Mouse (Mus musculus): Measurements from ENCODE around the gene Polq. TPM values are rescaled to one million over a fixed set of nuclear protein-coding genes. Genes with fewer than 3 reads are reported as not detected.

Gene Polq
- polyA plus RNA-seq, 1 experiment from 2014 or later: 5.6 TPM

DNA sequence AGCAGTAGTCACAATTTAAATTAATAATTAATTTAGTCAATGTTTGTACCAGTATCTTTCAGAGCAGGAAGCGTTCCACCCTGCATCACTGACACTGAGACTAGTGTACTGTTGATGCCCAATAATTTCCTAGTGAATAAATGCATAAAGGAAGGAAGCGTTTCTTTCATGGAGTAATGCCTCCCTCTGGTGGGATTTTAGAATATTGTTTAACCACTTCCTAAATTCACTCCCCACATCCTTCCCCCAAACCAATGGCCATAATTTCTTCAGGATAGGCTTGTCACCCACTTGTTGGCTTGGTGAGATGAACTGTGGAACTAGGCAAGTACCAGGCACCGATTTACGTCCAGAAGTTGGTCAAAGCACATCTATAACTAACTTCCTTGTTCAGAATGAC, 1.2 kb upstream of the Polq start:
- no peak overlapping the region for H3K27ac ChIP-seq (replicated peaks)
- peaks cover 18% of the 10 kb centered on the region for H3K4me1 ChIP-seq
- H3K9me3 ChIP-seq: no peaks in the 10 kb centered on the region
- ATAC-seq (replicated peaks): peak; percentile 31; the same call in 1 of the 2 replicates
- H3K27me3 ChIP-seq: no peaks in the 10 kb centered on the region
- H3K9ac ChIP-seq (replicated peaks): no peak overlapping the region
- 53% methylated on average over 4 of the region's 4 CpGs for WGBS
- H3K4me3 ChIP-seq: no peak overlapping the region
- H3K4me2 ChIP-seq (replicated peaks): no peak overlapping the region
- H3K36me3 ChIP-seq: no peaks in the 10 kb centered on the region

- H3K27ac ChIP-seq (replicated peaks): no peak overlapping the region
- WGBS: 0% methylated on average over 26 of the region's 26 CpGs
- peak overlapping the region; percentile 55 for H3K9ac ChIP-seq (replicated peaks)
- no peaks in the 10 kb centered on the region for H3K27me3 ChIP-seq
- no peaks in the 10 kb centered on the region for H3K36me3 ChIP-seq
- peak overlapping the region; percentile 87 for H3K4me2 ChIP-seq (replicated peaks)
- peak overlapping the region; percentile 65 for H3K4me3 ChIP-seq
- H3K9me3 ChIP-seq: no peaks in the 10 kb centered on the region
- ATAC-seq (replicated peaks): peak; percentile 67
- H3K4me1 ChIP-seq: peaks cover 18% of the 10 kb centered on the region
These were observed 320 bp downstream of the Polq start for GRCm38 (mm10) chr16:37011922-37012289.

DNA sequence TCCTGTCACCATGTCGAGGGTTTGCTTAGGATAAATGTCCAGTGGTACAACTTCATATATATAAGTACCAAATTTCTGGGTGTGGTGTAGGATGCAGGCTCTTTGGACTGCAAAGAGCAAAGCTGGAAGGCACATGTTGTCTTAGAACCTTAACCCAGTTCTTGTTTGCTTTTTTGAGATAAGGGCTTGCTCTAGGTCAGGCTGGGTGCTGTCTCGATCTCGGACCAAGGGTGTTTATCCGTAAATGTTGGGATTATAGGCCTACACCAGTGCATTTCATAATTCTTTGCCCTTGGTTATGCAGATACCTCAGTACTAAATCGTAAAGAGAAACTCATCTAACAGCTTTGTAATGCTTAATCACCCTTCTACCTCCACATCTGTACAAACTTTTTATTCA, 750 bp downstream of the Polq start:
- H3K27ac ChIP-seq (replicated peaks): no peak overlapping the region
- no peak for ATAC-seq (replicated peaks)
- 51% methylated on average over 5 of the region's 5 CpGs for WGBS
- no peaks in the 10 kb centered on the region for H3K27me3 ChIP-seq
- H3K4me1 ChIP-seq: peaks cover 18% of the 10 kb centered on the region
- peak overlapping the region; percentile 87 for H3K4me2 ChIP-seq (replicated peaks)
- H3K36me3 ChIP-seq: no peaks in the 10 kb centered on the region
- H3K9me3 ChIP-seq: no peaks in the 10 kb centered on the region
- H3K4me3 ChIP-seq: peak overlapping the region; percentile 65
- H3K9ac ChIP-seq (replicated peaks): peak overlapping the region; percentile 55

- no peaks in the 10 kb centered on the region for H3K4me1 ChIP-seq
- H3K9me3 ChIP-seq: no peaks in the 10 kb centered on the region
- no peaks in the 10 kb centered on the region for H3K27me3 ChIP-seq
- no peak overlapping the region for H3K9ac ChIP-seq (replicated peaks)
- H3K27ac ChIP-seq (replicated peaks): no peak overlapping the region
- H3K4me2 ChIP-seq (replicated peaks): no peak overlapping the region
- 0 out of 2 replicates have a peak, but pooled peaks cover under 1% of the 10 kb centered on the region for H3K36me3 ChIP-seq
- 90% methylated on average over 3 of the region's 3 CpGs for WGBS
- H3K4me3 ChIP-seq: no peak overlapping the region
- ATAC-seq (replicated peaks): no peak
These were observed 16.0 kb downstream of the Polq start for GRCm38 (mm10) chr16:37027581-37027980.

- Histone ChIP-seq H3K9me3 (no peaks in the 10 kb centered on the region), H3K27ac (replicated peaks) (no peak overlapping the region), H3K4me1 (no peaks in the 10 kb centered on the region), H3K9ac (replicated peaks) (no peak overlapping the region), H3K27me3 (no peaks in the 10 kb centered on the region), H3K36me3 (peaks cover 6% of the 10 kb centered on the region; the same call in 1 of the 2 replicates), H3K4me2 (replicated peaks) (no peak overlapping the region), H3K4me3 (no peak overlapping the region)
- ATAC-seq (replicated peaks): no peak
- WGBS: 76% methylated on average over 3 of the region's 3 CpGs
These were observed 20.4 kb downstream of the Polq start for GRCm38 (mm10) chr16:37031996-37032395.

GRCm38 (mm10) chr16:37034751-37035150, 23.2 kb downstream of the Polq start:
- Histone ChIP-seq H3K4me2 (replicated peaks) (no peak overlapping the region), H3K4me1 (no peaks in the 10 kb centered on the region), H3K4me3 (no peak overlapping the region), H3K9me3 (no peaks in the 10 kb centered on the region), H3K9ac (replicated peaks) (no peak overlapping the region), H3K27me3 (no peaks in the 10 kb centered on the region), H3K36me3 (peaks cover 8% of the 10 kb centered on the region; the same call in 1 of the 2 replicates), H3K27ac (replicated peaks) (no peak overlapping the region)
- 96% methylated on average over 8 of the region's 8 CpGs for WGBS
- ATAC-seq (replicated peaks): no peak

DNA sequence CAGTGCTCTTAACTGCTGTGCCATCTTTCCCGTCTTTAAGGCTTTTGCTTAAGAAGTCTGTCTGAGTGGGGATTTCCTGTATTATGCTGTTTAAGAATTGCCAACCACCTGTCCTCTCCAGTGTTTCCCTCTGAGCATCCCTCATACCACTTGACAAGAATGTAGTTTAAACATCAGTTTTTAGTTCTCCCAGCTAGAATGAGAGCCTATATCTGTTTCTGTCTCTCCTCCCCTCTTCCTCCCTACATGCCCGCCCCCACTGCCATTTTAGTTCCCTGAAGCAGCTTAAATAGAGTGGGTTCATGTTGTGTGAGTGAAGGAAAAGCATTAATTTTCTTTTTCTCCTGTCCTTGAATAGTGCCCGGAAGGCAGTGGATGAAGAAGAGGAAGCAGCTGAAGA, 48.0 kb downstream of the Polq start:
- no peaks in the 10 kb centered on the region for H3K27me3 ChIP-seq
- H3K9me3 ChIP-seq: no peaks in the 10 kb centered on the region
- H3K4me3 ChIP-seq: no peak overlapping the region
- peaks cover 25% of the 10 kb centered on the region for H3K36me3 ChIP-seq
- WGBS: 88% methylated on average over 3 of the region's 3 CpGs
- H3K27ac ChIP-seq (replicated peaks): no peak overlapping the region
- no peak for ATAC-seq (replicated peaks)
- H3K4me1 ChIP-seq: no peaks in the 10 kb centered on the region
- H3K4me2 ChIP-seq (replicated peaks): no peak overlapping the region
- H3K9ac ChIP-seq (replicated peaks): no peak overlapping the region

- no peak for ATAC-seq (replicated peaks)
- WGBS: over 99% methylated on average over 4 of the region's 4 CpGs
These were observed 49.7 kb downstream of the Polq start for GRCm38 (mm10) chr16:37061261-37061660.

GRCm38 (mm10) chr16:37072354-37072753, 60.8 kb downstream of the Polq start:
- H3K4me2 ChIP-seq (replicated peaks): no peak overlapping the region
- ATAC-seq (replicated peaks): no peak
- H3K9ac ChIP-seq (replicated peaks): no peak overlapping the region
- no peak overlapping the region for H3K27ac ChIP-seq (replicated peaks)
- no peak overlapping the region for H3K4me3 ChIP-seq
- no peaks in the 10 kb centered on the region for H3K36me3 ChIP-seq
- H3K4me1 ChIP-seq: no peaks in the 10 kb centered on the region
- H3K27me3 ChIP-seq: no peaks in the 10 kb centered on the region
- no peaks in the 10 kb centered on the region for H3K9me3 ChIP-seq
- 83% methylated on average over 5 of the region's 5 CpGs for WGBS

More at GRCm38 (mm10) chr16:37061261-37061660, 49.7 kb downstream of the Polq start:
- Histone ChIP-seq H3K36me3 (peaks cover 25% of the 10 kb centered on the region), H3K4me1 (no peaks in the 10 kb centered on the region), H3K9ac (replicated peaks) (no peak overlapping the region), H3K27ac (replicated peaks) (no peak overlapping the region), H3K4me3 (no peak overlapping the region), H3K27me3 (no peaks in the 10 kb centered on the region), H3K4me2 (replicated peaks) (no peak overlapping the region), H3K9me3 (no peaks in the 10 kb centered on the region)

GRCm38 (mm10) chr16:37089648-37090047, 78.1 kb downstream of the Polq start:
- no peaks in the 10 kb centered on the region for H3K27me3 ChIP-seq
- H3K27ac ChIP-seq (replicated peaks): no peak overlapping the region
- peaks cover 6% of the 10 kb centered on the region; the same call in 1 of the 2 replicates for H3K36me3 ChIP-seq
- no peaks in the 10 kb centered on the region for H3K9me3 ChIP-seq
- H3K9ac ChIP-seq (replicated peaks): no peak overlapping the region
- no peaks in the 10 kb centered on the region for H3K4me1 ChIP-seq
- 54% methylated on average over 1 of the region's 1 CpGs for WGBS
- no peak overlapping the region for H3K4me2 ChIP-seq (replicated peaks)
- H3K4me3 ChIP-seq: no peak overlapping the region
- ATAC-seq (replicated peaks): no peak

DNA sequence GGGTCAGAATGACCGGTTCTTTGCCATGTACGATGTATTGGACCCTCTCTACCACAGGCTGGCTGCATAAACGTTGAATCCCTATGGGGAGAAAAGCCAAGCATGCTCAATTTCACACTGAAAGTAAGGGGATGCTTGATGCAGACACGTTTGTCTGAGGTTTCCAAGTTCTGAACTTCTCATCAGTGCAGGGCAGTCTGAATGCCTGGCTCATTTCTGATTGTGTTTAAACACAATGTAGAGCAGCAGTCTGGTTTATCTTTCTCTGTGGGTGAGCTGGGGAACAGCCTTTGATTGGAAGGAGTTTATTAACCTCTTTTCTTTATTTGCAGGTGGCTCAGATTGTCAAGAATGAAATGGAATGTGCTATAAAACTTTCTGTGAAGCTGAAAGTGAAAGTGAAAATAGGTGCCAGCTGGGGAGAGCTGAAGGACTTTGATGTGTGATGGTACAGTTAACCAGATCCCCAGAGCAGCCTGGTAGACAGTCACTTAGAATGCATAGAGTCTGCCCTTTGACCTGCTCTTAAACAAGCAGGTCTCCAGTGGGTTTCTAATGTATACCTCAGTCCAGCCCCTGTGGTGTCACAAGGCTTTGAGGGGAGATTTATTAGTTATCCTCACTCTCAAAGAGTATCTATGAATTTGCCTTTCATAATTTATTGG, 82.7 kb downstream of the Polq start:
- whole genome bisulfite sequencing: 65% methylated on average over 4 of the region's 4 CpGs
- H3K4me1 ChIP-seq: no peaks in the 10 kb centered on the region
- no peaks in the 10 kb centered on the region for H3K27me3 ChIP-seq
- H3K27ac ChIP-seq (replicated peaks): no peak overlapping the region
- ATAC-seq (replicated peaks): no peak
- peaks cover 6% of the 10 kb centered on the region; the same call in 1 of the 2 replicates for H3K36me3 ChIP-seq
- H3K4me2 ChIP-seq (replicated peaks): no peak overlapping the region
- H3K9ac ChIP-seq (replicated peaks): no peak overlapping the region
- no peaks in the 10 kb centered on the region for H3K9me3 ChIP-seq
- H3K4me3 ChIP-seq: no peak overlapping the region

DNA sequence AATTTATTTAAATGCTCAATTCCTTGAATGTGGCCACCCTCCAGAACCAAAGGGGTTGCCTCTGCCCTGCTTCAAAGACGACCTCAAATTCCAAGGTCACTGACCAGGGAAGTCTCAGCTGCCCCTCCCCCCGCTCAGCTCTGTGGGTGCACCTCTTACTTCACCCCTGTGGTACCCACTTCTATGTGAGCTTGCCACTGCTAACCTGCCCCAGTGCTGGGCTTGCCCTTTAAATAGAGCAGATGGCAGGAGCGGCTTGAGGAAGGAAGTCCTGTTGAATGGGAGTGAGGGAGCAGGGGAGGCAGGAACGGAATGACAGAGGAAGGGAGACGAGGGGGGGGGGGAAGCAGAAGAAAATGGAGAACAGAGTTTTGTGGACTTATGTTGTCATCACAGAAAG, 97.2 kb downstream of the Polq start:
- no peak overlapping the region for H3K4me2 ChIP-seq (replicated peaks)
- WGBS: 40% methylated on average over 5 of the region's 5 CpGs
- ATAC-seq (replicated peaks): peak; percentile 68; the same call in 1 of the 2 replicates
- no peaks in the 10 kb centered on the region for H3K27me3 ChIP-seq
- H3K4me1 ChIP-seq: no peaks in the 10 kb centered on the region
- H3K9ac ChIP-seq (replicated peaks): no peak overlapping the region
- H3K9me3 ChIP-seq: no peaks in the 10 kb centered on the region
- no peak overlapping the region for H3K27ac ChIP-seq (replicated peaks)
- H3K4me3 ChIP-seq: no peak overlapping the region
- no peaks in the 10 kb centered on the region for H3K36me3 ChIP-seq

DNA sequence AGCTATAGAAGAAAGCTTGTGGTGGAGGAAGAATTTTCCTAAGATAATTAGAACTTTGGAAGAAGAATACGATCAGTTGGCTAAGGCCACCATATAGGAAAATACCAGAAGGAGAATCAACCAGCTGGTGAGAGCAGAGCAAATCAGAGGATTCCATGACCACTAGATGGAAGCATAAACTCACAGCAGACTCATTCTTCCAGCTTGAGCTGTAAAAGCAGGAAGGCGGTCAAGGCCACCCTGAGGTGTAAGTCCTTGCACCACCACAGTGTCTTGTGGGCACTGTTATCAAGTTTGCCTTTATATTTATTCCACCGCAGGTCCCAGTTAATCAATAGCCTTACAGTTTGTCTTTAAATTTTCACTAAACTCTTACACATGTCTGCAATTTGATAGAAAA, 97.7 kb downstream of the Polq start:
- H3K9me3 ChIP-seq: no peaks in the 10 kb centered on the region
- peak; percentile 92 for ATAC-seq (replicated peaks)
- H3K27me3 ChIP-seq: no peaks in the 10 kb centered on the region
- no peaks in the 10 kb centered on the region for H3K36me3 ChIP-seq
- H3K4me2 ChIP-seq (replicated peaks): no peak overlapping the region
- no peak overlapping the region for H3K27ac ChIP-seq (replicated peaks)
- H3K9ac ChIP-seq (replicated peaks): no peak overlapping the region
- WGBS: 30% methylated on average over 3 of the region's 3 CpGs
- H3K4me1 ChIP-seq: no peaks in the 10 kb centered on the region
- H3K4me3 ChIP-seq: no peak overlapping the region

Measured in forebrain, embryonic 15.5 days (tissue).